Mouse (Mus musculus) erythroblast, embryonic 14.5 days (primary cell): ENCODE measurements around the gene Mafg.

Experiments
- GATA1 ChIP-seq: IDR thresholded peaks from 2 replicates; pipeline ENCODE4 v1.6.1; 2012; ENCODE audit warnings: low read length, inconsistent platforms, mixed read lengths
- TAL1 ChIP-seq: IDR thresholded peaks from 3 replicates; pipeline ENCODE4 v1.6.1; 2012; ENCODE audit warnings: low read length, inconsistent platforms, mixed read lengths

GRCm38 (mm10) chr11:120634810-120635209 lies 1.4 kb upstream of the Mafg start:
- TF ChIP-seq GATA1 (no peak), TAL1 (no peak)
